20 mouse cellular contexts compared by ENCODE assay signal in genomic region chr6:99261737-99262130, GRCm38 (mm10).
DNase-seq lines count a peak whose midpoint lies in the region; ATAC-seq and TF ChIP-seq lines count a peak whose summit lies in the region.
"Had no signal": no experiment of that assay in that cellular context is flagged by ENCODE, and none has a peak within 500 bp of the region (broad histone marks: within the 10 kb centered on the region; RNA-seq: fewer than 3 reads in every experiment).

No protein-coding gene starts in this region.

- H3K9ac ChIP-seq in CH12.LX (ENCODE audit: insufficient read depth, low read depth) = peak overlapping the region; percentile 27
- H3K9ac ChIP-seq in intestine, postnatal 0 days (ENCODE audit: low read depth, low read length) = no peak overlapping the region
- H3K9ac ChIP-seq: embryonic facial prominence, embryonic 13.5 days; forebrain, embryonic 12.5 days; hindbrain, embryonic 14.5 days had no signal

- no peak for TF ChIP-seq CTCF in CH12.LX (conservative IDR thresholded peaks at IDR 0.05 in 1 of 2, IDR thresholded peaks at IDR 0.05 in 1 of 2; ENCODE audit: low read depth in 2 of 2, low read length in 2 of 2)
- TF ChIP-seq CTCF in bone marrow, adult 2 months (IDR thresholded peaks at IDR 0.05; ENCODE audit: control insufficient read depth, insufficient read depth, low read length) = no peak
- no peak for TF ChIP-seq CTCF in intestine, postnatal 0 days (IDR thresholded peaks at IDR 0.05; ENCODE audit: low read depth)

- 41% methylated on average over 4 of the region's 4 CpGs for WGBS in bone marrow, adult 2 months
- WGBS in intestine, postnatal 0 days = 14% methylated on average over 4 of the region's 4 CpGs

- TF ChIP-seq RAD21 in CH12.LX (IDR thresholded peaks at IDR 0.05; ENCODE audit: low read depth, low read length) = no peak

- no peak for TF ChIP-seq POLR2A in CH12.LX (IDR thresholded peaks at IDR 0.05; ENCODE audit: low read depth, low read length)
- no peak for TF ChIP-seq POLR2A in bone marrow, adult 2 months (IDR thresholded peaks at IDR 0.05; ENCODE audit: borderline replicate concordance, control insufficient read depth, low read depth, low read length)

- TF ChIP-seq EP300 in CH12.LX (IDR thresholded peaks at IDR 0.05; ENCODE audit: low read length) = no peak

- H3K36me3 ChIP-seq in megakaryocyte, embryonic 14.5 days (replicated peaks; ENCODE audit: low read length) = peaks cover 6% of the 10 kb centered on the region
- peaks cover 3 to 7% of the 10 kb centered on the region in 2 experiments for H3K36me3 ChIP-seq in CH12.LX (replicated peaks in 1 of 2; ENCODE audit: control insufficient read depth in 1 of 2, insufficient read depth in 1 of 2, low read length in 1 of 2)
- H3K36me3 ChIP-seq in intestine, postnatal 0 days (ENCODE audit: control insufficient read depth, insufficient read depth) = no peaks in the 10 kb centered on the region; the same call in none of the 2 replicates
- H3K36me3 ChIP-seq: embryonic facial prominence, embryonic 13.5 days; forebrain, embryonic 12.5 days; hindbrain, embryonic 10.5 days had no signal

- no peak for DNase-seq in CH12.LX (ENCODE audit: extremely low read depth)
- no peak for DNase-seq in frontal cortex, adult 2 months (ENCODE audit: extremely low spot score in 1 of 2, low spot score in 1 of 2)
- DNase-seq in layer of hippocampus, adult 9-10 months (ENCODE audit: low spot score) = no peak
- no peak for DNase-seq in left cerebral cortex, adult 8-10 months (ENCODE audit: low spot score in 2 of 2)
- DNase-seq: adrenal gland, postnatal 10 days; cerebellum, adult 11-12 months; cerebellum, adult 9-10 months; cerebellum, postnatal 25 days; gastrocnemius, postnatal 14 days had no signal

- peaks cover 2% of the 10 kb centered on the region for H3K27me3 ChIP-seq in megakaryocyte, embryonic 14.5 days (replicated peaks)
- no peaks in the 10 kb centered on the region for H3K27me3 ChIP-seq in CH12.LX (replicated peaks)
- H3K27me3 ChIP-seq in intestine, postnatal 0 days (replicated peaks; ENCODE audit: control insufficient read depth, insufficient read depth, low read length) = no peaks in the 10 kb centered on the region

- peaks cover 13% of the 10 kb centered on the region for H3K79me2 ChIP-seq in CH12.LX (replicated peaks; ENCODE audit: control insufficient read depth, extremely low read depth, insufficient read depth, poor library complexity, severe bottlenecking)

- H3K27ac ChIP-seq in CH12.LX (ENCODE audit: insufficient read depth, low read depth) = peak overlapping the region; percentile 91
- H3K27ac ChIP-seq in bone marrow, adult 2 months (ENCODE audit: control insufficient read depth, insufficient read depth, low read depth, low read length, poor library complexity) = peak overlapping the region; percentile 53; the same call in 1 of the 2 replicates
- peak overlapping the region; percentile 46; the same call in 1 of the 2 replicates for H3K27ac ChIP-seq in intestine, postnatal 0 days (ENCODE audit: low read depth, low read length)
- H3K27ac ChIP-seq: embryonic facial prominence, embryonic 13.5 days; forebrain, embryonic 12.5 days; hindbrain, embryonic 10.5 days; hindbrain, embryonic 14.5 days had no signal

- no peak for ATAC-seq in megakaryocyte, adult 5-6 weeks (ENCODE audit: poor library complexity, severe bottlenecking)
- peak; percentile 82 for ATAC-seq in intestine, postnatal 0 days
- ATAC-seq: forebrain, embryonic 16.5 days had no signal

- H3K4me2 ChIP-seq in CH12.LX (ENCODE audit: insufficient read depth, low read depth, poor library complexity, severe bottlenecking) = peak overlapping the region; percentile 87
- H3K4me2 ChIP-seq in intestine, postnatal 0 days (replicated peaks; ENCODE audit: low read depth) = peak overlapping the region; percentile 51; the same call in 1 of the 2 replicates
- H3K4me2 ChIP-seq: embryonic facial prominence, embryonic 13.5 days; forebrain, embryonic 12.5 days; heart, embryonic 11.5 days; hindbrain, embryonic 14.5 days had no signal

- H3K4me1 ChIP-seq in megakaryocyte, embryonic 14.5 days = peaks cover 76% of the 10 kb centered on the region
- H3K4me1 ChIP-seq in CH12.LX (ENCODE audit: control insufficient read depth in 1 of 2, insufficient read depth in 2 of 2) = peaks cover 29 to 70% of the 10 kb centered on the region in 2 experiments
- peaks cover 6% of the 10 kb centered on the region; the same call in 1 of the 2 replicates for H3K4me1 ChIP-seq in bone marrow, adult 2 months (ENCODE audit: control insufficient read depth, insufficient read depth, low read length)
- peaks cover 10% of the 10 kb centered on the region for H3K4me1 ChIP-seq in intestine, postnatal 0 days (replicated peaks; ENCODE audit: control insufficient read depth, insufficient read depth, low read length)

- peak overlapping the region; percentile 23 for H3K4me3 ChIP-seq in megakaryocyte, embryonic 14.5 days (replicated peaks)
- H3K4me3 ChIP-seq in CH12.LX (replicated peaks in 1 of 3; ENCODE audit: low read depth in 2 of 3, low read length in 2 of 3, poor library complexity in 1 of 3) = no peak overlapping the region
- no peak overlapping the region for H3K4me3 ChIP-seq in bone marrow, adult 2 months (replicated peaks; ENCODE audit: control insufficient read depth, low read depth, low read length)
- no peak overlapping the region for H3K4me3 ChIP-seq in intestine, postnatal 0 days (ENCODE audit: low read depth, low read length)
- H3K4me3 ChIP-seq: embryonic facial prominence, embryonic 13.5 days; forebrain, embryonic 12.5 days; hindbrain, embryonic 10.5 days had no signal

- no peaks in the 10 kb centered on the region for H3K9me3 ChIP-seq in megakaryocyte, embryonic 14.5 days
- H3K9me3 ChIP-seq in CH12.LX (replicated peaks; ENCODE audit: low read length) = no peaks in the 10 kb centered on the region
- H3K9me3 ChIP-seq in intestine, postnatal 0 days (ENCODE audit: control insufficient read depth) = no peaks in the 10 kb centered on the region
- H3K9me3 ChIP-seq: embryonic facial prominence, embryonic 13.5 days; forebrain, embryonic 12.5 days; G1E; hindbrain, embryonic 10.5 days had no signal

- dilution Hi-C loops in CH12.LX (cut with MboI; ENCODE audit: extremely low pct_ligation_motif_present, extremely low pct_unique_long_range_greater_than_20kb, low sequenced_read_pairs) = no loop called here

- in situ Hi-C loops in CH12.LX (cut with MboI; ENCODE audit: low pct_ligation_motif_present, low pct_unique_long_range_greater_than_20kb, low sequenced_read_pairs) = no loop called here

TF ChIP-seq in CH12.LX, 34 proteins besides CTCF, POLR2A, EP300 and RAD21:
- TF ChIP-seq TCF12 (IDR thresholded peaks at IDR 0.05; ENCODE audit: low read depth, low read length) (no peak), SIN3A (IDR thresholded peaks at IDR 0.05; ENCODE audit: low read length) (no peak), GABPA (IDR thresholded peaks at IDR 0.05; ENCODE audit: insufficient replicate concordance, low read depth, low read length) (no peak), TBP (conservative IDR thresholded peaks at IDR 0.05; ENCODE audit: low read depth, low read length) (0 out of 2 replicates have a peak, but pooled peaks have one; percentile 43), USF2 (conservative IDR thresholded peaks at IDR 0.05; ENCODE audit: low read depth, low read length) (no peak)
